ENCODE assay signal across 21 mouse cellular contexts in genomic region chr17:7211893-7212292, GRCm38 (mm10). TPM values are rescaled to one million over a fixed set of nuclear protein-coding genes. Genes with fewer than 3 reads are reported as not detected.
DNase-seq lines count a peak whose midpoint lies in the region; ATAC-seq and TF ChIP-seq lines count a peak whose summit lies in the region.
"Had no signal": no experiment of that assay in that cellular context is flagged by ENCODE, and none has a peak within 500 bp of the region (broad histone marks: within the 10 kb centered on the region; RNA-seq: fewer than 3 reads in every experiment).

No protein-coding gene starts in this region.

- H3K27ac ChIP-seq in hindbrain, embryonic 14.5 days: no peak overlapping the region
- H3K27ac ChIP-seq in hindbrain, postnatal 0 days: no peak overlapping the region
- H3K27ac ChIP-seq: heart, adult 2 months; heart, embryonic 10.5 days; heart, embryonic 13.5 days; hindbrain, embryonic 15.5 days; intestine, embryonic 15.5 days had no signal

- no peaks in the 10 kb centered on the region for H3K9me3 ChIP-seq in hindbrain, embryonic 14.5 days (ENCODE audit: control insufficient read depth, low read length)
- no peaks in the 10 kb centered on the region for H3K9me3 ChIP-seq in hindbrain, postnatal 0 days (ENCODE audit: low read length)
- H3K9me3 ChIP-seq: heart, embryonic 10.5 days; heart, embryonic 13.5 days; hindbrain, embryonic 15.5 days; intestine, embryonic 15.5 days had no signal

- ATAC-seq in hindbrain, embryonic 14.5 days (ENCODE audit: low FRiP score): 0 out of 2 replicates have a peak, but pooled peaks have one; percentile 15
- ATAC-seq in hindbrain, postnatal 0 days: no peak
- ATAC-seq: activated CD4-positive, CD25-positive, alpha-beta regulatory T cell, adult 4 months; forebrain, embryonic 14.5 days; intestine, embryonic 15.5 days had no signal

- no peak overlapping the region for H3K4me2 ChIP-seq in hindbrain, embryonic 14.5 days (replicated peaks)
- H3K4me2 ChIP-seq in hindbrain, postnatal 0 days (ENCODE audit: low read depth, low read length): no peak overlapping the region
- H3K4me2 ChIP-seq: heart, embryonic 13.5 days; hindbrain, embryonic 15.5 days; intestine, embryonic 15.5 days had no signal

- peak; percentile 12 to 18 for DNase-seq in adrenal gland, postnatal 36 days
- no peak for DNase-seq in adrenal gland, postnatal 4 days (ENCODE audit: low spot score in 2 of 2)
- no peak for DNase-seq in hindbrain, embryonic 14.5 days (ENCODE audit: low spot score)
- DNase-seq in hindbrain, postnatal 0 days (ENCODE audit: low spot score): no peak
- peak; percentile 62 for DNase-seq in brain, adult 2 months (ENCODE audit: low read depth, low spot score)
- peak; percentile 60 for DNase-seq in testis, postnatal 14 days (ENCODE audit: low spot score)
- no peak for DNase-seq in embryo, embryonic 11 days
- DNase-seq: adrenal gland, adult 8-10 months; adrenal gland, postnatal 25 days; cerebellum, adult 11-12 months; cerebellum, adult 8-10 months; cerebellum, postnatal 10 days; cerebellum, postnatal 36 days; gastrocnemius, postnatal 25 days; heart, adult 2 months had no signal

- no peak overlapping the region for H3K4me3 ChIP-seq in hindbrain, embryonic 14.5 days (replicated peaks; ENCODE audit: low read length)
- H3K4me3 ChIP-seq in hindbrain, postnatal 0 days (ENCODE audit: low read length): no peak overlapping the region
- H3K4me3 ChIP-seq: heart, adult 2 months; heart, embryonic 10.5 days; heart, embryonic 13.5 days; hindbrain, embryonic 15.5 days; intestine, embryonic 15.5 days had no signal

- peaks cover 7% of the 10 kb centered on the region; the same call in 1 of the 2 replicates for H3K4me1 ChIP-seq in hindbrain, embryonic 14.5 days (replicated peaks; ENCODE audit: control insufficient read depth, insufficient read depth, low read length)
- peaks cover 3% of the 10 kb centered on the region for H3K4me1 ChIP-seq in hindbrain, postnatal 0 days (ENCODE audit: insufficient read depth, low read length)
- H3K4me1 ChIP-seq: intestine, embryonic 15.5 days had no signal

- WGBS in hindbrain, embryonic 14.5 days: 65% methylated on average over 4 of the region's 4 CpGs
- WGBS in hindbrain, postnatal 0 days: 58% methylated on average over 4 of the region's 4 CpGs

- H3K9ac ChIP-seq in hindbrain, embryonic 14.5 days: no peak overlapping the region
- H3K9ac ChIP-seq in hindbrain, postnatal 0 days (replicated peaks; ENCODE audit: low read length): no peak overlapping the region
- H3K9ac ChIP-seq: heart, embryonic 13.5 days; hindbrain, embryonic 15.5 days; intestine, embryonic 15.5 days had no signal

- no peak for TF ChIP-seq CTCF in hindbrain, postnatal 0 days (IDR thresholded peaks at IDR 0.05; ENCODE audit: low read depth)

- no peaks in the 10 kb centered on the region for H3K36me3 ChIP-seq in hindbrain, embryonic 14.5 days (replicated peaks; ENCODE audit: control insufficient read depth, insufficient read depth)
- H3K36me3 ChIP-seq in hindbrain, postnatal 0 days (ENCODE audit: insufficient read depth, low read length): no peaks in the 10 kb centered on the region
- H3K36me3 ChIP-seq: heart, embryonic 13.5 days; hindbrain, embryonic 15.5 days; intestine, embryonic 15.5 days had no signal

- H3K27me3 ChIP-seq in hindbrain, embryonic 14.5 days (ENCODE audit: control insufficient read depth, insufficient read depth, low read length): no peaks in the 10 kb centered on the region
- no peaks in the 10 kb centered on the region for H3K27me3 ChIP-seq in hindbrain, postnatal 0 days (ENCODE audit: insufficient read depth, low read length)
- H3K27me3 ChIP-seq: heart, embryonic 13.5 days; hindbrain, embryonic 15.5 days; intestine, embryonic 15.5 days had no signal

RNA-seq across cellular contexts. Expression of gene Rps6ka2, which starts 42.0 kb away (rescaled TPM):
- 10 to 100 TPM; 10.3 to 17.6 TPM for total RNA-seq in adrenal gland, postnatal 36 days (2021)
- total RNA-seq in adrenal gland, postnatal 4 days (2021): 10 to 100 TPM; 18.7 to 22.6 TPM
- 24.4 and 25.7 TPM in 2 replicates for polyA plus RNA-seq in hindbrain, embryonic 14.5 days (2014; fragmentation: Nextera tagmentation; extraction: Ambion mirVana)
- total RNA-seq in hindbrain, postnatal 0 days (2014; rRNA removed): 32.7 and 38.9 TPM in 2 replicates
- 14.0 and 15.4 TPM in 2 replicates for polyA plus RNA-seq in hindbrain, postnatal 0 days (2015; fragmentation: Nextera tagmentation; extraction: Ambion mirVana)

Comparison
In these comparisons a context has a peak if more than half of its experiments do, and no peak if none do; other contexts are left out.
1. DNase-seq: peak in adrenal gland, postnatal 36 days (2 of 2), brain, adult 2 months (single experiment) and testis, postnatal 14 days (single experiment); none in adrenal gland, postnatal 4 days (0 of 2), hindbrain, embryonic 14.5 days (single experiment), hindbrain, postnatal 0 days (single experiment) and embryo, embryonic 11 days (single experiment).